Mouse (Mus musculus) ES-E14 (cell line): ENCODE measurements around the gene Tns1.

Source experiments
- MAFK ChIP-seq: IDR thresholded peaks from 2 replicates; pipeline ENCODE4 v1.6.1; 2014; ENCODE audit warnings: mild to moderate bottlenecking, low read depth, low read length, inconsistent platforms; ENCODE audit not compliant: insufficient read depth
- ZC3H11A ChIP-seq: IDR thresholded peaks from 2 replicates; pipeline ENCODE4 v1.6.1; 2012; ENCODE audit warnings: low read depth, mild to moderate bottlenecking, inconsistent platforms, low read length, borderline replicate concordance
- ZNF384 ChIP-seq: IDR thresholded peaks from 2 replicates; pipeline ENCODE4 v1.6.1; 2012; ENCODE audit warnings: low read depth, low read length, inconsistent platforms

DNA sequence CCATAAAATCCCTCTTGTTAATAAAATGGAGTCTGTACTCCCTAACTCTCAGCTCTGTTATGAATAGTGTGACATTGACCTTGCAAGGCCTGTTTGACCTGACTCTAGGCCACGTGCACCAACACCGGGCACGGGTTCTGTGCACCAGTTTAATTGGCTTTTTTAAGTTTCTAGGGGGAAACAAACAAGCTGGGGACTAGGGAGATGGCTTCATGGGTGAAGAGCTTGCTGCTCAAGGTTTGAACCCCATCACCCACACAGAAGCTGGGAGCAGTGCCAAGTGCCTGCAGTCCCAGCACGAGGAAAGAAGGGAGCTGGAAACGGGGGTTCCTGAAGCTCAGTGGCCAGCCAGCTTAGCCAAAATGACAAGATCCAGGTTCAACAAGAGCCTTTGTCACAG, 192.4 kb downstream of the Tns1 start:
- no peak for TF ChIP-seq ZNF384
- no peak for TF ChIP-seq ZC3H11A
- no peak for TF ChIP-seq MAFK
